In genomic region chr4:124276741-124277455, GRCm38 (mm10) we compare ENCODE assay signal across 7 mouse cellular contexts.
A peak's percentile ranks its signal among the peaks of the same experiment; 100 is the strongest.
DNase-seq lines count a peak whose midpoint lies in the region; ATAC-seq lines count a peak whose summit lies in the region.

No protein-coding gene starts in this region.

- no peak for ATAC-seq in lung, embryonic 15.5 days (ENCODE audit: borderline replicate concordance, extremely low read depth, low FRiP score, low TSS enrichment)
- peak; percentile 75 for ATAC-seq in forebrain, embryonic 11.5 days (replicated peaks; ENCODE audit: low FRiP score)
- no peak for ATAC-seq in intestine, embryonic 15.5 days

- peak overlapping the region; percentile 27; the same call in 1 of the 2 replicates for H3K9ac ChIP-seq in lung, embryonic 15.5 days
- H3K9ac ChIP-seq in forebrain, embryonic 11.5 days (ENCODE audit: low read length) = peak overlapping the region; percentile 63
- peak overlapping the region; percentile 28; the same call in 1 of the 2 replicates for H3K9ac ChIP-seq in intestine, embryonic 15.5 days

- H3K4me2 ChIP-seq in lung, embryonic 15.5 days = peak overlapping the region; percentile 89
- peak overlapping the region; percentile 72 for H3K4me2 ChIP-seq in forebrain, embryonic 11.5 days (ENCODE audit: low read depth, low read length, severe bottlenecking)
- H3K4me2 ChIP-seq in intestine, embryonic 15.5 days (replicated peaks) = peak overlapping the region; percentile 89

- H3K36me3 ChIP-seq in lung, embryonic 15.5 days = no peaks in the 10 kb centered on the region
- no peaks in the 10 kb centered on the region for H3K36me3 ChIP-seq in forebrain, embryonic 11.5 days (ENCODE audit: control insufficient read depth, insufficient read depth, low read length)
- H3K36me3 ChIP-seq in intestine, embryonic 15.5 days = no peaks in the 10 kb centered on the region

- 3% methylated on average over 21 of the region's 21 CpGs for WGBS in lung, embryonic 15.5 days
- WGBS in forebrain, embryonic 11.5 days = 2% methylated on average over 21 of the region's 21 CpGs
- WGBS in intestine, embryonic 15.5 days = 7% methylated on average over 21 of the region's 21 CpGs

- DNase-seq in lung, postnatal 25 days (ENCODE audit: low spot score) = no peak
- peak; percentile 87 for DNase-seq in forebrain, embryonic 11.5 days (ENCODE audit: low spot score)
- peak; percentile 6 for DNase-seq in lung, postnatal 14 days
- DNase-seq in spleen, postnatal 10 days (ENCODE audit: low spot score in 2 of 2) = no peak
- DNase-seq in kidney, postnatal 25 days = no peak

- peaks cover 15% of the 10 kb centered on the region for H3K4me1 ChIP-seq in lung, embryonic 15.5 days
- peaks cover 11% of the 10 kb centered on the region for H3K4me1 ChIP-seq in forebrain, embryonic 11.5 days (replicated peaks; ENCODE audit: control insufficient read depth, insufficient read depth, low read length)
- peaks cover 12% of the 10 kb centered on the region for H3K4me1 ChIP-seq in intestine, embryonic 15.5 days (replicated peaks)

- H3K9me3 ChIP-seq in lung, embryonic 15.5 days = no peaks in the 10 kb centered on the region
- no peaks in the 10 kb centered on the region for H3K9me3 ChIP-seq in forebrain, embryonic 11.5 days (ENCODE audit: control insufficient read depth, low read length)
- H3K9me3 ChIP-seq in intestine, embryonic 15.5 days = no peaks in the 10 kb centered on the region

- peaks cover 17% of the 10 kb centered on the region for H3K27me3 ChIP-seq in lung, embryonic 15.5 days
- H3K27me3 ChIP-seq in forebrain, embryonic 11.5 days (ENCODE audit: control insufficient read depth, insufficient read depth, low read length) = peaks cover 56% of the 10 kb centered on the region
- peaks cover 9% of the 10 kb centered on the region for H3K27me3 ChIP-seq in intestine, embryonic 15.5 days (replicated peaks)

- no peak overlapping the region for H3K27ac ChIP-seq in lung, embryonic 15.5 days
- peak overlapping the region; percentile 85 for H3K27ac ChIP-seq in forebrain, embryonic 11.5 days (ENCODE audit: low read depth, low read length)
- H3K27ac ChIP-seq in intestine, embryonic 15.5 days = peak overlapping the region; percentile 32; the same call in 1 of the 2 replicates

- peak overlapping the region; percentile 38 for H3K4me3 ChIP-seq in lung, embryonic 15.5 days
- H3K4me3 ChIP-seq in forebrain, embryonic 11.5 days (ENCODE audit: low read depth, low read length) = peak overlapping the region; percentile 31
- peak overlapping the region; percentile 38 for H3K4me3 ChIP-seq in intestine, embryonic 15.5 days (replicated peaks)

Comparison
In these comparisons a context has a peak if more than half of its experiments do, and no peak if none do; other contexts are left out.
1. DNase-seq: peak in forebrain, embryonic 11.5 days (single experiment) and lung, postnatal 14 days (single experiment); none in lung, postnatal 25 days (single experiment), spleen, postnatal 10 days (0 of 2) and kidney, postnatal 25 days (0 of 2).
2. Peak in every context shown above with its lines, with median percentiles within 50 percentile points of each other: H3K4me2 ChIP-seq, H3K4me3 ChIP-seq and H3K9ac ChIP-seq.